Mouse (Mus musculus) megakaryocyte, embryonic 14.5 days (primary cell): ENCODE results near the gene Spdl1.

Experiments
- FLI1 ChIP-seq: IDR thresholded peaks from 2 replicates; pipeline ENCODE4 v1.6.1; 2012; ENCODE audit warnings: low read length, inconsistent platforms, mixed read lengths
- GATA1 ChIP-seq: IDR thresholded peaks from 3 replicates; pipeline ENCODE4 v1.6.1; 2012; ENCODE audit warnings: mixed read lengths, low read length, inconsistent platforms, borderline replicate concordance

GRCm38 (mm10) chr11:34814767-34815166, 18.7 kb downstream of the Spdl1 start:
- TF ChIP-seq GATA1 = no peak
- no peak for TF ChIP-seq FLI1
